Mouse (Mus musculus): Measurements from ENCODE around the gene Nepn. TPM values are rescaled to one million over a fixed set of nuclear protein-coding genes. Genes with fewer than 3 reads are reported as not detected.

Gene Nepn
- polyA plus RNA-seq, 1 experiment from 2014 or later: not detected

DNA sequence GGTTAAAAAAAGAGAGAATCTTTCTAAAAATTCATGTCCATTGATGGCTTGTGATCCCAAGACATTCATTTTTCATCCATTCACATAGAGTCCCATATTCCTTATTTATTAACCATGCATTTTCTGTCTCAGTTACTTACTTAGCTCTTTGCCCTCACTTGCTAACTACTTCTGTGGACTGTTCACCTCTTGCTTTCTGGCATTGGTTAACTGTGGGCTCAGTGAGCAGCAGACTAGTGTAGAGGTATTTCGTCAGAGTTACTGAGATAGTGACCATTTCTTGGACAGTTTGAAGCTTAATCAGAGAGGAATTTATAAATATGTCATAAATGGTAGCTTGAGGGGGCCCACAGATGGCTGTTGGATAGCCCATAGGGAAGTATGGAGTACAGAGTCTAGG, 42.2 kb downstream of the Nepn start:
- WGBS: 92% methylated on average over 1 of the region's 1 CpGs
- peaks cover 52% of the 10 kb centered on the region for H3K36me3 ChIP-seq
- H3K9ac ChIP-seq: no peak overlapping the region

DNA sequence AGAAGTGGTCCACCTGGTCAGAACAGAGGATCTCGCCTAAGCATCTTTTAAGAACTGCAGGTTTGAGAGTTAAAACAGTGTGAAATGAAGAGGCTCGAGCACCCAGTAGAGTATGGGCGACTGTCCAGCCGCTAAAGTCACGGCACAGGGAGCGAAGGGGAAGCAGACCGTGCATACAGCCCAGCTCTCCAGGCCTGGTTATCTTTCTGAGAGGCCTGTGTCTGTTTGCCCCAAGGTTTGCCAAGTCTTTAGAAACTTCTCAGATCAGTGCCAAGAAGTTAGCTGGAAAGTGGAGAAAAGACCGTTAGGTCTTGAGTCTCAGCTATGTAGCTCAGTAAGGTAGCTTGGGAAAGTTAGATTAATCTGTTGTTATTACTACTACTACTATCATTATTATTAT, 46.1 kb downstream of the Nepn start:
- 89% methylated on average over 8 of the region's 8 CpGs for WGBS
- Histone ChIP-seq H3K4me1 (replicated peaks) (no peaks in the 10 kb centered on the region), H3K27me3 (no peaks in the 10 kb centered on the region), H3K4me2 (no peak overlapping the region), H3K9ac (no peak overlapping the region), H3K27ac (replicated peaks) (no peak overlapping the region), H3K9me3 (no peaks in the 10 kb centered on the region), H3K36me3 (peaks cover 77% of the 10 kb centered on the region), H3K4me3 (no peak overlapping the region)
- ATAC-seq (ENCODE audit: low FRiP score, low read depth): no peak

More for the DNA sequence above, 42.2 kb downstream of the Nepn start:
- H3K27ac ChIP-seq (replicated peaks): no peak overlapping the region
- ATAC-seq (ENCODE audit: low FRiP score, low read depth): no peak
- peaks cover 6% of the 10 kb centered on the region; the same call in 1 of the 2 replicates for H3K4me1 ChIP-seq (replicated peaks)
- H3K9me3 ChIP-seq: no peaks in the 10 kb centered on the region
- H3K4me3 ChIP-seq: no peak overlapping the region
- H3K4me2 ChIP-seq: no peak overlapping the region
- H3K27me3 ChIP-seq: no peaks in the 10 kb centered on the region

Other genes with a start within 250 kb of the Nepn start
- not detected in 2 replicates for gene Ros1, start 193.7 kb upstream of the Nepn start, polyA plus RNA-seq (2015; fragmentation: Nextera tagmentation; extraction: Ambion mirVana)
- gene Dcbld1, start 155.4 kb upstream of the Nepn start, polyA plus RNA-seq (2015; fragmentation: Nextera tagmentation; extraction: Ambion mirVana): 20.0 and 22.2 TPM in 2 replicates
- not detected in 2 replicates for gene Gm26741, start 30.2 kb upstream of the Nepn start, polyA plus RNA-seq (2015; fragmentation: Nextera tagmentation; extraction: Ambion mirVana)
- gene Gopc, start 6.8 kb upstream of the Nepn start, polyA plus RNA-seq (2015; fragmentation: Nextera tagmentation; extraction: Ambion mirVana): 26.6 and 27.8 TPM in 2 replicates
- gene Nus1, start 28.6 kb downstream of the Nepn start, polyA plus RNA-seq (2015; fragmentation: Nextera tagmentation; extraction: Ambion mirVana): 21.8 and 22.3 TPM in 2 replicates